In the genomic region with DNA sequence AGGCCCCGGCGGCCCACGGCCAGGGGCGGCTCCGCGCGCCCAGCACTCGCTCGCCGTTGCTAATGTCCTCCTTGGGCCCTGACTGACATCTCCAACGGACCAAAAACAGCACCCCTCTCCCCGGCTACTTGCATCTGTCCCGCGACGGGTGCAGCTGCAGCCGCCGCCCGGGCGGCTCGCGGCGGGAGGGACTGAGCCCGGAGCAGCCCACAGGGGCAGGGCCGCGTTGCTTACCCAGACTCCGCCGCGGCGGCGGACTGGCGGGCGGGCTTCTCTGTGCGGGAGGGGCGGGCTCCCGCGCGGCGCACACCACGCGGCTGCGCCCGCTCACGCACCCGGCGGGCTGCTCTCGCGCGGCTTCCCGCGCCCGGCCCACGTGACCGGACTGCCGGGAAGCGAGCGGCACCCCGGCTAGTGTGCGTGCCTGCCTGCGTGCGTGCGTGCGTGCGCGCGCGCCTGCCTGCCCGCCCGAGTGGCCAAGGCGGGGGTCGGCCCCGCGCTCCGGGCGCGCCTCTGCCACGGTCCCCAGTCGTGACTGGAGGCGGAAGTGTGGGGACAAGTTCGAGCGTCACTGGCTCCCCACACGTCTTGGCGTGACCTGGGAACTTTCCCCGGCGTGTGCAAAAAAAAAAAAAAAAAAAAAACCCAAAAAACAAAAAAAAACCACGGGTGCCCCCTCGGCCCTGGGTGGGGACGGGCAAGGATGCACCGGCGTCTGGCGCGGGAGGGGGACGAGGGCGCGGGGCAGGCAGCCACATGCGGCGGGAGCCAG, we compare ENCODE assay signal across 8 mouse cellular contexts. TPM values are rescaled to one million over a fixed set of nuclear protein-coding genes. Genes with fewer than 3 reads are reported as not detected.
DNase-seq lines count a peak whose midpoint lies in the region; ATAC-seq lines count a peak whose summit lies in the region.

Gene Zbtb25, minus strand, starts transcription at position 397 of the 772 bp plus-strand sequence.

- H3K4me3 ChIP-seq in intestine, embryonic 15.5 days (replicated peaks): peak within 1 kb of the TSS; percentile 87

- peak within 1 kb of the TSS; percentile 100 for H3K27ac ChIP-seq in intestine, embryonic 15.5 days

- H3K4me2 ChIP-seq in intestine, embryonic 15.5 days (replicated peaks): peak within 1 kb of the TSS; percentile 88

- H3K4me1 ChIP-seq in intestine, embryonic 15.5 days (replicated peaks): peaks cover 28% of the 10 kb centered on the region

- ATAC-seq in intestine, embryonic 15.5 days: peak; percentile 83
- ATAC-seq in megakaryocyte-erythroid progenitor cell, adult 5-6 weeks (replicated peaks; ENCODE audit: low FRiP score, low TSS enrichment, poor library complexity, severe bottlenecking): peak; percentile 22; the same call in 1 of the 2 replicates

- peak; percentile 92 to 96 for DNase-seq in adrenal gland, adult (ENCODE audit: inconsistent age in 2 of 2, low spot score in 1 of 2)
- DNase-seq in embryo, embryonic 10.5 days (ENCODE audit: low spot score): peak; percentile 86
- DNase-seq in gastrocnemius, postnatal 25 days: peak; percentile 92
- DNase-seq in left cerebral cortex, postnatal 14 days (ENCODE audit: low spot score in 2 of 2): peak; percentile 91 to 95
- peak; percentile 89 for DNase-seq in right cerebral cortex, postnatal 14 days
- peak; percentile 75 for DNase-seq in urinary bladder, postnatal 25 days (ENCODE audit: low spot score)

- H3K36me3 ChIP-seq in intestine, embryonic 15.5 days: no peaks in the 10 kb centered on the region

- H3K9ac ChIP-seq in intestine, embryonic 15.5 days: peak within 1 kb of the TSS; percentile 97

- WGBS in intestine, embryonic 15.5 days: under 1% methylated on average over 96 of the region's 96 CpGs

- H3K27me3 ChIP-seq in intestine, embryonic 15.5 days (replicated peaks): no peaks in the 10 kb centered on the region

- no peaks in the 10 kb centered on the region for H3K9me3 ChIP-seq in intestine, embryonic 15.5 days

- intact Hi-C loops in left cerebral cortex, postnatal 14 days (cut with DNase I): loop anchor here (5.0 kb wide), 1 partner anchor 103 kb away; no protein-coding TSS in a partner anchor

RNA-seq across cellular contexts. Expression of gene Zbtb25, which starts in this region (rescaled TPM):
- total RNA-seq in gastrocnemius, postnatal 25 days (2021): 1 to 10 TPM; 6.6 to 8.2 TPM
- 11.7 and 12.4 TPM in 2 replicates for polyA plus RNA-seq in intestine, embryonic 15.5 days (2015; fragmentation: Nextera tagmentation; extraction: Ambion mirVana)
- 10 to 100 TPM; 17.0 to 18.0 TPM for total RNA-seq in left cerebral cortex, postnatal 14 days (2021)
- 22.0 and 22.1 TPM in 2 replicates for total RNA-seq in megakaryocyte-erythroid progenitor cell, adult 5-6 weeks (2014; fragmentation: Nextera tagmentation)
- 15.6 and 20.6 TPM in 2 replicates for total RNA-seq in megakaryocyte-erythroid progenitor cell, adult 5-6 weeks (2017)

Comparison
In these comparisons a context has a peak if more than half of its experiments do, and no peak if none do; other contexts are left out.
1. Peak in every context shown above with its lines: DNase-seq, ATAC-seq, H3K4me3 ChIP-seq and H3K27ac ChIP-seq.